Mouse (Mus musculus): ENCODE measurements around the gene Rps25.

DNA sequence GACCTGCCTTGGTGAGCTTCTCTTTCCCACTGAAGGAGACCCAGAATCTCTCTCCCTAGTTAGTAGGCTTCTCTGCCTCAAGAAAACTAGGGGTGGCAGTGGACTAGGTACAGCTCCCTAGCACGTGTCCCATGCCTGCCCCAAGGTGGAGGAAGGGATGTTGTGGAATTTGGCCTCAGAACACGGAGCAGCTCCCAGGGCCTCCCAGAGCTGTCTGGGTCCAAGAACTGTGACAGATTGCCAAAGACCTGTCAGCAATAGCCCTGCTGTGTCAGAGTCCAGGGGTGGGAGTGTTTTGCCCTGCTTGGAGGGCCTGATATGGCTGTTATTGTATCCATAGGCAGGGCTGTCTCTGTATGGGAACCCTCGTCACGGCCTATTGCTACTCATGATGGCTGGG is 5.9 kb upstream of the Rps25 start:
- TF ChIP-seq GATA1 (IDR thresholded peaks at IDR 0.05; ENCODE audit: low read length) (no peak), TAL1 (IDR thresholded peaks at IDR 0.05; ENCODE audit: low read length) (no peak)

Measured in erythroblast, embryonic 14.5 days (primary cell).